8 mouse cellular contexts compared by ENCODE assay signal in the genomic region with DNA sequence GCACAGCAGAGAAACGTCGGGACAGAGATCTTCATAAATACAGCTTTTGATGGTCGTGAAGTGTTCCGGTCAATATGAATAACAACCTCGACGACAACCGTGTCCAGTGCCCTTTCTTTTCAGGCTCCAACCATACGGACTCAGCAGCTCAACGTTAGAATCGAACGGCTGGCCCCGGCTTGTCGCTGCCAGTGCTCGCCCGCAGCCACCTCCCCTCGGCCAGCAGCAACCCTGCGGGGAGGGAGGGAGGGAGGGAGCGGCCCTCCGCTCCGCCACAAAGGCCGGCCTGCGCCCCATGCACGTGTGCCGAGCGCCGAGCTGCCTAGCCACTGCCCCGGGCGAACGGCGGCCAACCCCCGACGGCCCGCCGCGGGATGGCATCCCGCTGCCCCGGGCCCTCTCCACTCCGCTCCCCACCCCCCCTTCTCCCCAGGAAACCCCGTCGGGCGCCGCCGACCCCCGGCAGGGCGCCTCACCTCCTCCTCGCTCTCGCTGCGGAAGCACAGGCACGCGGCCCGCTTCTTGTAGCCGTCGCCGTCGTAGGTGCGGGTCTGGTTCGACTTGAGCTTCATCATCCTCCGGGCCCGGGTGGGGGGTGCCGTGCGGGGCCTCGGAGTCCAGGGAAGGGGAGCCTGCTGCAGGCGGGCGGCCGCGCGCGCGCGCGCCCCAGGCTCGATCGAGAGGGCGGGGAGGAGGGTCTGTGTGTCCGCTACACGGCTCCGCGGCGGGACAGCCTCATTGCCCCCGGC. TPM values are rescaled to one million over a fixed set of nuclear protein-coding genes. Genes with fewer than 3 reads are reported as not detected.
DNase-seq lines count a peak whose midpoint lies in the region; ATAC-seq and TF ChIP-seq lines count a peak whose summit lies in the region.

No protein-coding gene starts in this region.

- peaks cover 3% of the 10 kb centered on the region; the same call in 1 of the 2 replicates for H3K36me3 ChIP-seq in forebrain, embryonic 11.5 days (ENCODE audit: control insufficient read depth, insufficient read depth, low read length)
- 0 out of 2 replicates have a peak, but pooled peaks cover 2% of the 10 kb centered on the region for H3K36me3 ChIP-seq in hindbrain, embryonic 16.5 days (ENCODE audit: control insufficient read depth, insufficient read depth, low read length)
- peaks cover 11% of the 10 kb centered on the region for H3K36me3 ChIP-seq in neural tube, embryonic 13.5 days

- peak overlapping the region; percentile 87 for H3K27ac ChIP-seq in bone marrow, adult 2 months (ENCODE audit: control insufficient read depth, insufficient read depth, low read depth, low read length, poor library complexity)
- H3K27ac ChIP-seq in forebrain, embryonic 11.5 days (ENCODE audit: low read depth, low read length): peak overlapping the region; percentile 96
- H3K27ac ChIP-seq in hindbrain, embryonic 16.5 days (ENCODE audit: low read depth, low read length): peak overlapping the region; percentile 98
- H3K27ac ChIP-seq in neural tube, embryonic 13.5 days (replicated peaks): peak overlapping the region; percentile 99

- no peak for TF ChIP-seq CTCF in bone marrow, adult 2 months (IDR thresholded peaks at IDR 0.05; ENCODE audit: control insufficient read depth, insufficient read depth, low read length)

- DNase-seq in kidney, adult 18-20 months: peak; percentile 52
- DNase-seq in kidney, adult 11 months: no peak
- DNase-seq in forebrain, embryonic 11.5 days (ENCODE audit: low spot score): peak; percentile 89
- DNase-seq in lung, adult 18-20 months: peak; percentile 33 to 38
- peak; percentile 38 for DNase-seq in urinary bladder, adult 2 months (ENCODE audit: low spot score)

- no peaks in the 10 kb centered on the region for H3K27me3 ChIP-seq in forebrain, embryonic 11.5 days (ENCODE audit: control insufficient read depth, insufficient read depth, low read length)
- H3K27me3 ChIP-seq in hindbrain, embryonic 16.5 days (replicated peaks; ENCODE audit: control insufficient read depth, insufficient read depth, low read length): no peaks in the 10 kb centered on the region
- no peaks in the 10 kb centered on the region for H3K27me3 ChIP-seq in neural tube, embryonic 13.5 days

- peak; percentile 60; the same call in 1 of the 2 replicates for TF ChIP-seq POLR2A in bone marrow, adult 2 months (IDR thresholded peaks at IDR 0.05; ENCODE audit: borderline replicate concordance, control insufficient read depth, low read depth, low read length)

- H3K4me1 ChIP-seq in bone marrow, adult 2 months (ENCODE audit: control insufficient read depth, insufficient read depth, low read length): no peaks in the 10 kb centered on the region; the same call in 1 of the 2 replicates
- peaks cover 8% of the 10 kb centered on the region; the same call in 1 of the 2 replicates for H3K4me1 ChIP-seq in forebrain, embryonic 11.5 days (replicated peaks; ENCODE audit: control insufficient read depth, insufficient read depth, low read length)
- H3K4me1 ChIP-seq in hindbrain, embryonic 16.5 days (ENCODE audit: control insufficient read depth, insufficient read depth, low read depth, low read length): peaks cover 30% of the 10 kb centered on the region
- peaks cover 45% of the 10 kb centered on the region for H3K4me1 ChIP-seq in neural tube, embryonic 13.5 days (replicated peaks)

- peak overlapping the region; percentile 70 for H3K4me3 ChIP-seq in bone marrow, adult 2 months (replicated peaks; ENCODE audit: control insufficient read depth, low read depth, low read length)
- H3K4me3 ChIP-seq in forebrain, embryonic 11.5 days (ENCODE audit: low read depth, low read length): peak overlapping the region; percentile 97
- peak overlapping the region; percentile 97 for H3K4me3 ChIP-seq in hindbrain, embryonic 16.5 days (ENCODE audit: low read length)
- H3K4me3 ChIP-seq in neural tube, embryonic 13.5 days: peak overlapping the region; percentile 89

- peak; percentile 69 for ATAC-seq in forebrain, embryonic 11.5 days (replicated peaks; ENCODE audit: low FRiP score)
- peak; percentile 41 for ATAC-seq in hindbrain, embryonic 16.5 days
- peak; percentile 58 for ATAC-seq in neural tube, embryonic 13.5 days (ENCODE audit: low read depth)

- under 1% methylated on average over 70 of the region's 80 CpGs for WGBS in bone marrow, adult 2 months
- under 1% methylated on average over 61 of the region's 80 CpGs for WGBS in forebrain, embryonic 11.5 days
- 0% methylated on average over 63 of the region's 80 CpGs for WGBS in hindbrain, embryonic 16.5 days
- WGBS in neural tube, embryonic 13.5 days: under 1% methylated on average over 74 of the region's 80 CpGs

- H3K4me2 ChIP-seq in forebrain, embryonic 11.5 days (ENCODE audit: low read depth, low read length, severe bottlenecking): peak overlapping the region; percentile 58
- peak overlapping the region; percentile 81 for H3K4me2 ChIP-seq in hindbrain, embryonic 16.5 days (ENCODE audit: low read length)
- peak overlapping the region; percentile 86 for H3K4me2 ChIP-seq in neural tube, embryonic 13.5 days

- H3K9ac ChIP-seq in forebrain, embryonic 11.5 days (ENCODE audit: low read length): peak overlapping the region; percentile 100
- H3K9ac ChIP-seq in hindbrain, embryonic 16.5 days (ENCODE audit: low read depth, low read length): peak overlapping the region; percentile 99
- peak overlapping the region; percentile 99 for H3K9ac ChIP-seq in neural tube, embryonic 13.5 days

- H3K9me3 ChIP-seq in forebrain, embryonic 11.5 days (ENCODE audit: control insufficient read depth, low read length): no peaks in the 10 kb centered on the region; the same call in 1 of the 2 replicates
- no peaks in the 10 kb centered on the region for H3K9me3 ChIP-seq in hindbrain, embryonic 16.5 days (ENCODE audit: control insufficient read depth, low read length)
- no peaks in the 10 kb centered on the region for H3K9me3 ChIP-seq in neural tube, embryonic 13.5 days

RNA-seq across cellular contexts. Expression of a gene that starts 0.5 kb away (rescaled TPM):
- 84.4 and 97.1 TPM in 2 replicates for polyA plus RNA-seq in bone marrow, adult 2 months (2011; ENCODE audit: insufficient read depth, insufficient read length, low replicate concordance, missing spikeins)
- 50.5 and 56.8 TPM in 2 replicates for polyA plus RNA-seq in forebrain, embryonic 11.5 days (2014; fragmentation: Nextera tagmentation; extraction: Ambion mirVana)
- 253 and 269 TPM in 2 replicates for polyA plus RNA-seq in hindbrain, embryonic 16.5 days (2015; fragmentation: Nextera tagmentation; extraction: Ambion mirVana)
- polyA plus RNA-seq in neural tube, embryonic 13.5 days (2015; fragmentation: Nextera tagmentation; extraction: Ambion mirVana): 238 and 300 TPM in 2 replicates
- polyA plus RNA-seq in urinary bladder, adult 2 months (2012; rRNA removed): 112 and 116 TPM in 2 replicates

RNA-seq across cellular contexts. Expression of a gene that starts 12.2 kb away (rescaled TPM):
- polyA plus RNA-seq in bone marrow, adult 2 months (2011; ENCODE audit: insufficient read depth, insufficient read length, low replicate concordance, missing spikeins): not detected in 2 replicates
- polyA plus RNA-seq in forebrain, embryonic 11.5 days (2014; fragmentation: Nextera tagmentation; extraction: Ambion mirVana): not detected in 2 replicates
- polyA plus RNA-seq in hindbrain, embryonic 16.5 days (2015; fragmentation: Nextera tagmentation; extraction: Ambion mirVana): not detected in 2 replicates
- not detected in 2 replicates for polyA plus RNA-seq in neural tube, embryonic 13.5 days (2015; fragmentation: Nextera tagmentation; extraction: Ambion mirVana)
- polyA plus RNA-seq in urinary bladder, adult 2 months (2012; rRNA removed): 0.08 and 0.10 TPM in 2 replicates

RNA-seq across cellular contexts. Expression of a gene that starts 13.7 kb away (rescaled TPM):
- polyA plus RNA-seq in bone marrow, adult 2 months (2011; ENCODE audit: insufficient read depth, insufficient read length, low replicate concordance, missing spikeins): 1,643 and 1,889 TPM in 2 replicates
- polyA plus RNA-seq in forebrain, embryonic 11.5 days (2014; fragmentation: Nextera tagmentation; extraction: Ambion mirVana): 803 and 835 TPM in 2 replicates
- polyA plus RNA-seq in hindbrain, embryonic 16.5 days (2015; fragmentation: Nextera tagmentation; extraction: Ambion mirVana): 404 and 408 TPM in 2 replicates
- 578 and 594 TPM in 2 replicates for polyA plus RNA-seq in neural tube, embryonic 13.5 days (2015; fragmentation: Nextera tagmentation; extraction: Ambion mirVana)
- 1,256 and 1,277 TPM in 2 replicates for polyA plus RNA-seq in urinary bladder, adult 2 months (2012; rRNA removed)

RNA-seq across cellular contexts. Expression of a gene that starts 32.5 kb away (rescaled TPM):
- 2.7 and 12.0 TPM in 2 replicates for polyA plus RNA-seq in bone marrow, adult 2 months (2011; ENCODE audit: insufficient read depth, insufficient read length, low replicate concordance, missing spikeins)
- polyA plus RNA-seq in forebrain, embryonic 11.5 days (2014; fragmentation: Nextera tagmentation; extraction: Ambion mirVana): 4.7 and 5.3 TPM in 2 replicates
- polyA plus RNA-seq in hindbrain, embryonic 16.5 days (2015; fragmentation: Nextera tagmentation; extraction: Ambion mirVana): 67.0 and 77.9 TPM in 2 replicates
- polyA plus RNA-seq in neural tube, embryonic 13.5 days (2015; fragmentation: Nextera tagmentation; extraction: Ambion mirVana): 29.6 and 32.1 TPM in 2 replicates
- polyA plus RNA-seq in urinary bladder, adult 2 months (2012; rRNA removed): 0.67 and 0.96 TPM in 2 replicates

RNA-seq across cellular contexts. Expression of a gene that starts 57.2 kb away (rescaled TPM):
- polyA plus RNA-seq in bone marrow, adult 2 months (2011; ENCODE audit: insufficient read depth, insufficient read length, low replicate concordance, missing spikeins): 17.7 and 22.0 TPM in 2 replicates
- 14.6 and 16.7 TPM in 2 replicates for polyA plus RNA-seq in forebrain, embryonic 11.5 days (2014; fragmentation: Nextera tagmentation; extraction: Ambion mirVana)
- 77.2 and 83.3 TPM in 2 replicates for polyA plus RNA-seq in hindbrain, embryonic 16.5 days (2015; fragmentation: Nextera tagmentation; extraction: Ambion mirVana)
- 41.3 and 46.0 TPM in 2 replicates for polyA plus RNA-seq in neural tube, embryonic 13.5 days (2015; fragmentation: Nextera tagmentation; extraction: Ambion mirVana)
- polyA plus RNA-seq in urinary bladder, adult 2 months (2012; rRNA removed): 34.8 and 48.7 TPM in 2 replicates
